In the genomic region with DNA sequence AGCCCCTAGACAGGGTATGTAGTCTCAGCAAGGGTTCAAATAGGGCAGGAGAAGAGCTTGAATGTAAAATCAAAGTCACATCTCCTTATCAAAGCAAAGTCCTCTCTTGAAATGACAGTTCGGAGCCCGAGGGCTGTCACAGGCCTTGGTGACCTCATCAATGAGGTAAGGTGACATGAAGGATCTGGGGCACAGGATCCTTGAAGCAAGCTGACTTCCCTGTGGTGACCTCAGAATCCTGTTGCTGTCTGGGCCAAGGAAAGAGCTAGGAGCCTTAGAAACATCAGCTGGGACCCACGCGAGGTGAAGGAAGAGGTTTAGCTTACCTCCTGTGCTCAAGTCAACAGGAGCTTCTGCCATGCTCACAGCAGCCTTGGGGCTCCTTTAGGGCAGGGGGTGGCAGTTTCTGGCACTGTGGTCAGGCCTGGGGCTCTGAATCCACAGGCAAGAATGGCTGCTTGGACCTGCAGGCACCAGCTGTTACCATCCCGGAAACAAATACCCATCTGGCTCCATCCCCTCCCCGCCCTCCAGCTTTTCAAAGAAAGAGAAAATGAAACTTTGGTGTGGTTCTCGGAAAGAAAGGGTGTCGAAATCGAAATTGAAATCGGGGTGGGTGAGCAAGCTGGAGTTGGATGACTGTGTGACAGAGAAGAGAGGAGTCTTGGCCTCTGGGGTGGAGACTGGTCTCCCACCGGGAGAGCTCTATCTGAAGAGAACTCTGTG, we compare ENCODE assay signal across 9 mouse cellular contexts. TPM values are rescaled to one million over a fixed set of nuclear protein-coding genes. Genes with fewer than 3 reads are reported as not detected.
DNase-seq lines count a peak whose midpoint lies in the region; ATAC-seq and TF ChIP-seq lines count a peak whose summit lies in the region.
"Had no signal": no experiment of that assay in that cellular context is flagged by ENCODE, and none has a peak within 500 bp of the region (broad histone marks: within the 10 kb centered on the region; RNA-seq: fewer than 3 reads in every experiment).

Zbp1 (minus strand) TSS at position 508 of the 726 bp plus-strand sequence.

- no peak within 1 kb of the TSS for H3K27ac ChIP-seq in intestine, embryonic 14.5 days (ENCODE audit: low read depth)
- no peak within 1 kb of the TSS for H3K27ac ChIP-seq in intestine, embryonic 16.5 days (ENCODE audit: low read length)
- peak within 1 kb of the TSS; percentile 56; the same call in 1 of the 2 replicates for H3K27ac ChIP-seq in heart, embryonic 16.5 days (ENCODE audit: low read length)
- no peak within 1 kb of the TSS for H3K27ac ChIP-seq in neural tube, embryonic 11.5 days (ENCODE audit: low read depth, low read length)
- no peak within 1 kb of the TSS for H3K27ac ChIP-seq in cerebellum, adult 2 months (ENCODE audit: insufficient read depth, low read length)
- H3K27ac ChIP-seq: liver, embryonic 15.5 days had no signal

- TF ChIP-seq POLR2A in cerebellum, adult 2 months (IDR thresholded peaks at IDR 0.05; ENCODE audit: borderline replicate concordance, insufficient read depth, low read length): no peak

- H3K4me1 ChIP-seq in intestine, embryonic 14.5 days (replicated peaks; ENCODE audit: control insufficient read depth, insufficient read depth, low read length): peaks cover 7% of the 10 kb centered on the region; the same call in 1 of the 2 replicates
- H3K4me1 ChIP-seq in intestine, embryonic 16.5 days (ENCODE audit: control insufficient read depth, insufficient read depth, low read length): peaks cover 6% of the 10 kb centered on the region
- H3K4me1 ChIP-seq in heart, embryonic 16.5 days (ENCODE audit: control insufficient read depth, insufficient read depth, low read length): no peaks in the 10 kb centered on the region; the same call in 1 of the 2 replicates
- H3K4me1 ChIP-seq in neural tube, embryonic 11.5 days (ENCODE audit: control insufficient read depth, insufficient read depth, low read length): no peaks in the 10 kb centered on the region
- H3K4me1 ChIP-seq in cerebellum, adult 2 months (ENCODE audit: control insufficient read depth, insufficient read depth, low read length): no peaks in the 10 kb centered on the region
- H3K4me1 ChIP-seq: liver, embryonic 15.5 days had no signal

- no peaks in the 10 kb centered on the region for H3K27me3 ChIP-seq in intestine, embryonic 14.5 days (replicated peaks; ENCODE audit: control insufficient read depth, insufficient read depth, low read length)
- H3K27me3 ChIP-seq in intestine, embryonic 16.5 days (replicated peaks; ENCODE audit: control insufficient read depth, insufficient read depth, low read length): no peaks in the 10 kb centered on the region
- 0 out of 2 replicates have a peak, but pooled peaks cover 2% of the 10 kb centered on the region for H3K27me3 ChIP-seq in heart, embryonic 16.5 days (ENCODE audit: control insufficient read depth, insufficient read depth, low read length)
- no peaks in the 10 kb centered on the region for H3K27me3 ChIP-seq in neural tube, embryonic 11.5 days (ENCODE audit: control insufficient read depth, insufficient read depth, low read length)
- H3K27me3 ChIP-seq in cerebellum, adult 2 months (ENCODE audit: control insufficient read depth, insufficient read depth, low read length): no peaks in the 10 kb centered on the region

- TF ChIP-seq CTCF in cerebellum, adult 2 months (IDR thresholded peaks at IDR 0.05; ENCODE audit: borderline replicate concordance, insufficient read depth, low read depth, low read length): no peak

- H3K9ac ChIP-seq in intestine, embryonic 14.5 days (ENCODE audit: low read length): no peak within 1 kb of the TSS
- no peak within 1 kb of the TSS for H3K9ac ChIP-seq in intestine, embryonic 16.5 days (ENCODE audit: low read depth, low read length)
- H3K9ac ChIP-seq in heart, embryonic 16.5 days (ENCODE audit: low read length): no peak within 1 kb of the TSS
- H3K9ac ChIP-seq in neural tube, embryonic 11.5 days (ENCODE audit: low read length): no peak within 1 kb of the TSS
- H3K9ac ChIP-seq: liver, embryonic 15.5 days had no signal

- no peak within 1 kb of the TSS for H3K4me2 ChIP-seq in intestine, embryonic 14.5 days (ENCODE audit: low read length)
- H3K4me2 ChIP-seq in intestine, embryonic 16.5 days (ENCODE audit: low read depth, low read length): no peak within 1 kb of the TSS
- H3K4me2 ChIP-seq in heart, embryonic 16.5 days (ENCODE audit: low read depth, low read length): no peak within 1 kb of the TSS; the same call in 1 of the 2 replicates
- H3K4me2 ChIP-seq in neural tube, embryonic 11.5 days (ENCODE audit: low read depth): no peak within 1 kb of the TSS
- H3K4me2 ChIP-seq: liver, embryonic 15.5 days had no signal

- 0 out of 2 replicates have a peak, but pooled peaks cover 5% of the 10 kb centered on the region for H3K9me3 ChIP-seq in intestine, embryonic 14.5 days (ENCODE audit: control insufficient read depth, low read length)
- no peaks in the 10 kb centered on the region; the same call in 1 of the 2 replicates for H3K9me3 ChIP-seq in intestine, embryonic 16.5 days (ENCODE audit: control insufficient read depth, low read length)
- peaks cover 10% of the 10 kb centered on the region for H3K9me3 ChIP-seq in heart, embryonic 16.5 days (replicated peaks; ENCODE audit: control insufficient read depth, low read length)
- no peaks in the 10 kb centered on the region for H3K9me3 ChIP-seq in neural tube, embryonic 11.5 days (ENCODE audit: control insufficient read depth, low read length)
- H3K9me3 ChIP-seq: liver, embryonic 15.5 days had no signal

- peak; percentile 50 for DNase-seq in intestine, embryonic 14.5 days (ENCODE audit: low spot score)
- DNase-seq in CD4-positive, CD25-positive, alpha-beta regulatory T cell, adult 2 months (ENCODE audit: low read depth, low spot score): peak; percentile 88
- peak; percentile 10 for DNase-seq in neural tube, embryonic 11.5 days (ENCODE audit: low spot score)
- DNase-seq in layer of hippocampus, postnatal 36 days: no peak
- no peak for DNase-seq in cerebellum, adult 2 months
- no peak for DNase-seq in cerebellum, adult 8-10 months

- H3K4me3 ChIP-seq in intestine, embryonic 14.5 days (ENCODE audit: low read depth, low read length): no peak within 1 kb of the TSS
- no peak within 1 kb of the TSS for H3K4me3 ChIP-seq in intestine, embryonic 16.5 days (ENCODE audit: low read length)
- H3K4me3 ChIP-seq in heart, embryonic 16.5 days (ENCODE audit: low read length): peak within 1 kb of the TSS; percentile 9; the same call in 1 of the 2 replicates
- H3K4me3 ChIP-seq in neural tube, embryonic 11.5 days (ENCODE audit: low read depth, low read length): no peak within 1 kb of the TSS
- H3K4me3 ChIP-seq in cerebellum, adult 2 months (replicated peaks; ENCODE audit: insufficient read depth, low read depth, low read length): no peak within 1 kb of the TSS
- H3K4me3 ChIP-seq: liver, embryonic 15.5 days had no signal

- no peaks in the 10 kb centered on the region for H3K36me3 ChIP-seq in intestine, embryonic 14.5 days (ENCODE audit: control insufficient read depth, insufficient read depth, low read length)
- no peaks in the 10 kb centered on the region for H3K36me3 ChIP-seq in intestine, embryonic 16.5 days (ENCODE audit: control insufficient read depth, insufficient read depth, low read length)
- no peaks in the 10 kb centered on the region for H3K36me3 ChIP-seq in heart, embryonic 16.5 days (ENCODE audit: control insufficient read depth, insufficient read depth)
- H3K36me3 ChIP-seq in neural tube, embryonic 11.5 days (ENCODE audit: control insufficient read depth, insufficient read depth, low read length): no peaks in the 10 kb centered on the region
- H3K36me3 ChIP-seq: liver, embryonic 15.5 days had no signal

- no peak for ATAC-seq in intestine, embryonic 14.5 days (replicated peaks; ENCODE audit: low FRiP score, low TSS enrichment, low read depth)
- no peak for ATAC-seq in intestine, embryonic 16.5 days
- ATAC-seq in heart, embryonic 16.5 days (replicated peaks; ENCODE audit: extremely low read depth, insufficient read depth, low FRiP score): no peak
- ATAC-seq in neural tube, embryonic 11.5 days (ENCODE audit: insufficient read depth, low FRiP score, low TSS enrichment): no peak

- 70% methylated on average over 11 of the region's 11 CpGs for WGBS in intestine, embryonic 14.5 days
- WGBS in intestine, embryonic 16.5 days: 67% methylated on average over 11 of the region's 11 CpGs
- 56% methylated on average over 11 of the region's 11 CpGs for WGBS in heart, embryonic 16.5 days
- 71% methylated on average over 11 of the region's 11 CpGs for WGBS in neural tube, embryonic 11.5 days
- 47% methylated on average over 11 of the region's 11 CpGs for WGBS in cerebellum, adult 2 months

RNA-seq across cellular contexts. Expression of gene Zbp1, which starts in this region (rescaled TPM):
- polyA plus RNA-seq in intestine, embryonic 14.5 days (2014; fragmentation: Nextera tagmentation; extraction: Ambion mirVana): 0.65 and 0.90 TPM in 2 replicates
- 0.65 and 1.9 TPM in 2 replicates for polyA plus RNA-seq in intestine, embryonic 16.5 days (2015; fragmentation: Nextera tagmentation; extraction: Ambion mirVana)
- 1.7 and 3.1 TPM in 2 replicates for polyA plus RNA-seq in heart, embryonic 16.5 days (2015; fragmentation: Nextera tagmentation; extraction: Ambion mirVana)
- not detected in 2 replicates for polyA plus RNA-seq in neural tube, embryonic 11.5 days (2014; fragmentation: Nextera tagmentation; extraction: Ambion mirVana)
- total RNA-seq in layer of hippocampus, postnatal 36 days (2021): under 1 TPM in 1 of 2 experiments, not detected in 1; 0.35 TPM
- polyA plus RNA-seq in cerebellum, adult 2 months (2012; rRNA removed): 0.25 and 0.74 TPM in 2 replicates

Comparison
In these comparisons a context has a peak if more than half of its experiments do, and no peak if none do; other contexts are left out.
1. Peak in DNase-seq in intestine, embryonic 14.5 days; RNA of the gene not detected or under 1 TPM.
2. Peak in DNase-seq in neural tube, embryonic 11.5 days; RNA of the gene not detected or under 1 TPM.